Mouse (Mus musculus): Measurements from ENCODE around the gene Ncoa4.
A peak's percentile ranks its signal among the peaks of the same experiment; 100 is the strongest.

The Ncoa4 gene

GRCm38 (mm10) chr14:32201791-32202451 is 42.3 kb downstream of the Ncoa4 start, which contains the start of the genes Timm23 and Parg:
Gene Timm23, minus strand, starts transcription at chr14:32201898.
Gene Parg, plus strand, starts transcription at chr14:32201949.
- DNase-seq = peak; percentile 95

- DNase-seq = no peak
Measured at GRCm38 (mm10) chr14:32226601-32227000, 66.9 kb downstream of the Ncoa4 start.

GRCm38 (mm10) chr14:32228996-32229395 is 69.3 kb downstream of the Ncoa4 start:
- peak; percentile 67 for DNase-seq

Measured in retina, postnatal 1 day (tissue).